Mouse (Mus musculus) urinary bladder, postnatal 10 days (tissue): ENCODE measurements around the gene Ptprd.

ENCODE experiments used
- DNase-seq: peaks from one replicate; pipeline ENCODE4 v3.0.0; 2022; ENCODE audit warnings: low spot score

The Ptprd gene

DNA sequence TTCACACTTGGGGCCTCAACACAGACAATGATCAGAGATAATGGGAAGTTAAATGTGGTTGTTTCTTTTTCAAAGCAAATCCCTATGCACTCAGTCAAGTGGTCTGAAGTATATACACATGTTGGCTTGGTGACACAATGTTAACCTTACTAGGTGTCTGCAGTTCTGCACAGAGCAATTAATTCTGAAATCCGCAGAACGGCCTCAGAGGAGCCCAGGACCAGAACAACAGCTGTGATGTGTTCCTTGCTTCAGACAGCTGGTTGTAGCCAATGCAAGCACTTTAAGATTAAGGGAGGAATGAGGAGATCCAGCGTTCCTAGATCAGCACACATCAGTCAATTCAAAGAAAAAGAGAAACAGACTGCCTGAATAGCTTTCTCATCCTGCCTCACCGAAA is 1891.9 kb downstream of the Ptprd start:
- no peak for DNase-seq

DNA sequence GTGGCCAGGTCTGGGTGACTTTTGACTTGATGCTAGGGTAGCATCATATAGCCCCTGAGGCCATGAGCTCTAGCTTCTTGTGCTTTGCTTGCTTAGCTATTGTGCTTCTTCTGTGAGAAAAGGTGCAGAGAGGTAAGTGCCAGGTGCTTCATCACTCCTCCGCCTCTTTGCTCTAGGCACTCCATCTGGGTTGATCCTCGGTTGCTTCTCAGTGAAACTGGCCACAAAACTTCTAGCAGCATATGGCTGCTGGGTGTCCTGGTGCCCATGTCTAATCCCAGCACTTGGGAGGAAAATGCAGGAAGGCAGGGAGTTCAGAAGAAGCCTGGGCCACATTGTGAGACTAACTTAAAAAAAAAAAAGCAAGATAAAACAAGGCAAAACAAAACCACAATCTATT is 1895.8 kb downstream of the Ptprd start:
- no peak for DNase-seq

DNA sequence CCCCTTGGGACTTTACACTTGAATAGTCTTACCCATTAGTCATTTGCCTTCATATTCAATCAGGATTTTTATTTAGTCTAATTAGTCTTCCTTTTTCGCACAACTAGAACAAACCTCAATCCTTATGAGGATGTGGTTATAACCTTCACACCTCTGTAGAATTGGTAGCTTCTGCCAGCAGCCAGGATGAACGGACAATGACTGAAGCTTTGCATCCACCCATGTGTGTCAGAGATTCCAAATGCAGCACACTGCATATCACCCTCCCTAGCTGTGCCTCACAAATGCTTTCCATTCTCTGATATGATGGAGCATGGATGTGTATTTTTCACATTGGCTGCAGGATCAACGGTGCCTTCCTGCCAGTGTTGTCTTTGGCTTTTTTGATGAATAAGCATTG is 1898.0 kb downstream of the Ptprd start:
- DNase-seq: no peak

DNA sequence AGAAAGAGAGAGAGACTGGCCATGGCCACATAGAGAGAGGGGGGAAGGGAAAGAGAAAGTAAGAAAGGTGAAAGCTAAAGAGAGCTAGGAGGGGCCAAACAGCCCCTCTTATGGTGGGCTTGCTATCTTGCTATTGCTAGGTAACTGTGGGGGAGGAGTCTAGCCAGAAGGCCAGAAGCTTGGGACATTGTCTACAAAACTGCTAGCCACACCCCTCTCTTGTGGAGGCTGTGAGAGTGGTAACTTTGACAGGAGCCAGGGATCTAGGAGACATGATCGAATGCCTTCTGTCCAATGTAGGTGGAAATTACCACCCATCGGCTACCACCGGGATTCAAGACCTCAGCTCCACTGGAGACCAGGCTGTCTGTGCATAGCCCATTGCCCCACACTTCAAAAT is 1899.2 kb downstream of the Ptprd start:
- DNase-seq: no peak

DNA sequence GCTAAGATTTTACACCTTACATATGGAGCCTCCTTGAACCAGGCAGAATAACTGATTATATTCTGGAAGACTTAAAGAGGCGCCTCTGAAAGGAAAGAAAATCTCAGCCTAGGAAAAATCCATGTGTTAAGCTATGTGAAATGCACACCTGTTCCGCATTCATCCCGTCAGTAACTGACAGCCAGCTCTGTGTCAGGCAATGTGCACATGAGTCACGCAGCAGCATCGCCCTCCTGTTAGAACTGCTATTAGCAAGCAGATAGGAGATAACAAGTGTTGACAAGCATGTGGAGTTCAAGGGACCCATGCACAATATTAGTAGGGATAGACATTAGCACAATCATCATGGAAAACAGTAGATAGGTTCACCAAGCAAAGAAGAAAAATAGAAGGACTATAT is 1905.8 kb downstream of the Ptprd start:
- no peak for DNase-seq

DNA sequence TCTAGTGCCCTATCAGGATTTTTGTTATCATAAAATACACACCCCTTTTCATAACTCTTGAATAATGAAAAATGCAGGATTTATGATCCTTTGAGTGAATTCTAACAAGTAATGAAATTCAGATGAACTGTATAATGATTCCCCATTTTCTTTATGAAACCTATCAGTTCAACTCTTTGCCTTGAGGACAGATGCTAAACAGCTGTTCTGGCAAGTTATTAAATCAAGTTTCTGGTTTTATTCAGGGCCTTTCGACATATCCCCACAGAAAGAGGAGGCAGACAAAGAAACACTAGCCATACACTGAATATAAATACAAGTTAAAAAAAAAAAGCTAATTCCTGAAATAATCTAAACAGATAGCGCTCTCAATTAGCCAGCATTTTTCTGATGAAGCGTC is 1914.4 kb downstream of the Ptprd start:
- no peak for DNase-seq

DNA sequence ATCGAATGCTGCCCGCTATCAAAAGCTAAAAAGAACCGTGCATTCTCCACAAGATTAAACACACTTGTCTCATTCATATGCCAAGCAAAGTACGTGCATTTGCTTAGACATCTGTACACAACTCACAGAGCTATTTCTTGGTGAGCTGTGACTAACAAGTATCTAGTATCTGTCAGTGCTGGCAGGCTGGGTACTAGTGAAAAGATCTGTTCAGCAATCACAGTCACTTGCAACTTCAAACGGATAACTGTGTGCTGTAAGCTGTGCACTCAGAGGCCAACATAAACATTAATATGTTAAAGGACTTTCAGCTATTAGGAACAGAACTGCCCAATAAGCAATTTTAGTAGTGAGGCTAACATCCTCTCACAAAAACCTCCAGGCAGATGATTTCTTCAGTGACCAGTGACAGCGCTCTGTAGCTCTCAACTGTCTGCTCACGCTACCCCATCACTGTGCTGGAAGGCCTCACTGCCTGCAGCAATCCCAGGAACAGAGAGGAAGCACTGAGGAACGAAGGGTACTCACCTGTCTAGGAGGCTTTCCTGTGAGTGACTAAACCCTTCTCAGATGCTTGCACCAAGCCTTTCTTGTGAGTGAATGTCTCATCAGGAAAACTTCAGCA is 1918.9 kb downstream of the Ptprd start:
- no peak for DNase-seq

DNA sequence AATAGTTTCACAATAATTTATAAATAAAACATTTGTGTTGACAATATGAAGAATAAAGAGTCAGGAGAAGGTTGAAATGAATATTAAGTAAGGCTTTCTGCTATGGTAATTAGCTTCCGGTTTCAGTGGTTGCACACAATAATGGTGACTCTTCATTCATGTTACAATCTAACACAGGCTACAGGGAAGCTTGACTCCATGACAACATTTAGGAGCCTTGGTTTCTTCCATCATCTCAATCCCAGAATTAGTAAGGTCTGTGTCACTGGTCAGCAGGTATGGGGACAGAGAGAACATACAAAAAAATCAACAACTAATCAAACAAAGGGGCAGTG is 1921.3 kb downstream of the Ptprd start:
- DNase-seq: no peak

DNA sequence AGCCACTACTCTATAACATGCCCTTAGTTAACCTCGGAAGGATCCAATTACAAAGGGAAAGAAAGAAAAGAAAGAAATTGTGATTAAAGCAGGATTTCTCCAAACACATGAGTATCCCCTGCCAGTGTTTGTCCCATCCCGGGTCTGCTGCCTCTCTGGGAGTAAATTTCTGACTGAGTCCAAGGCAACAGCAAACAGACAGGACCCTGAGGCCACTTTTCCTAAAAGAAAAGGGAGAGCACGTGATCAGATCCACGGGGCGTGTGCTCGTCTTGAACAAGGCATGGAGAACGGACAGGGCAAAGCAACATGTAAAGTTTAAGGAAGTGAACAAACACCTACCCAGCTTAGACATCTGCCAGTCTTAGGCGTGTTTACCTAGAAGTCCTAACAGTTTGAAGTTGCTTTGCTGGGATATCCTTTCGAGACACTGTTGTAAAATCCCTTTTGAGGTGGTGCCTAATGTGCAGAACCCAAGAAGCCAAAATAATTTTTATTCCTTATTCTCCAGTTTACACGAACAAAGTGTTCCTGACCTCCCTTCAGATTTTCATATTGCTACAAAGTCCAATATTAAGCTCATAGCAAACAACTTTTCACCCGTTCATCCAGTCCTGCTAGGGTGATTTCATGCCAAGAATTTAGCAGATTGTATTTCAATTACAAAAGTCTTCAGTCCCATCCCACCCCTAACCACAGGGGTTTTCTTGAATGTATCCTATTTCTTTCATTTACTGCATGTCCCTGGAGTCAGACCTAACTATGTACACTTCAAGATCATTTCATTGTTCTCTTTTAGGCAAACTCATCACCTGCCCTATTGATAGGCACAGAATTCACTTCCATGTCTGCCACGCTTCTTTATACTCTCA is 1921.9 kb downstream of the Ptprd start:
- DNase-seq: no peak

DNA sequence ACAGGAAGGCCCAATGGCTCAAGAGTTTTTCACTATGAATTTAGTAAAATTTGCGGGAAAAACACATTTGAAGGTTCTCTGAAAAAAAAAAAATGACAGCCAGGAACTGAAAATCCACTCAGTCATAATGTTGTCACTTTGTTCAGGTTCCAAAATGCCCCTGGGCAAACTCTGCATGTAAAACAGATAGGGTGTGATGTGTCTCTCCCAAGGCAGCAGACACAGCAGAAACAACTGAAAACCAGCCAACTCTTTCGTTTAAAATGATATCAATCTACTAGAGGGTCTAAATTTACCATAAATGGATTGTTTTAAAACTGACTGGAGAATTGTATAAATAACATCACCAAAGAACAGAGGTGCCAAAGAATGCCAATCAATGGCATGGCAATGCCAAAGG is 1925.7 kb downstream of the Ptprd start:
- no peak for DNase-seq

DNA sequence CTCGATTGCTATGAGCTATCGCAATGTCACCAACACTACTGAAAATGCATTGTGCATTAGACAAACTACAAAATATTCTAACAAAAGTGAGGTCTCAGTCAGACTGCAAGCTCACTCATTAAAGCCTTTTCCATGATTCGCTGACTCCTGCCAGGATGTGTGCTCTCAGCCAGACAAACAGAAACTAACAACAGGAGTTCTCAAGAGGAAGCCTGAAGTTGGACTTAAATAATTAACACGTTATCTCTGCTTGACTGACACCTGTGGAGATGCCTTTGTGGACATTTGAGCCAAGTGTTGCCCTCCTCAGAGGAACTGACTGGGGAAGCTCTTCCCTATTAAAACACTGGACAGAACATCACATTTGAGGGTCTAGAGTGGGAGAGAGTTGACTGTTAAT is 1928.9 kb downstream of the Ptprd start:
- DNase-seq: no peak

DNA sequence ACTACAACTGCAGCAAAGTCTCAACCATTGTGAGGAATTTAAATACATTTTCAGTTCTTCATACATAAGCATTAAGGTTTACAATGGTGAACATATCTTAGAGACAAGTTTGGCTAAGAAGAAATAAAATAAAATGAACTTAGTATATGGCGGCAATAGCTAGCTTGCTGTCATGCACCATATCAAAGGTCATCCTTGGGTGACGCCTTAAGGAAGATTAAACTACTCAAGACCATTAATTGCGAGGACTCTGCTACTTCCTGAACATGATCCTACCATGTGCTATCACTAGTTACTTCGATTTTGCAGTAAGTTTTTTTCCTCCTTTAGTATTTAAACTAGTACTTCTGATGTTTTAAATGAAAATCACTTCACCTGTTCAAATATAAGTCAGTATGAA is 1949.0 kb downstream of the Ptprd start:
- DNase-seq: no peak

DNA sequence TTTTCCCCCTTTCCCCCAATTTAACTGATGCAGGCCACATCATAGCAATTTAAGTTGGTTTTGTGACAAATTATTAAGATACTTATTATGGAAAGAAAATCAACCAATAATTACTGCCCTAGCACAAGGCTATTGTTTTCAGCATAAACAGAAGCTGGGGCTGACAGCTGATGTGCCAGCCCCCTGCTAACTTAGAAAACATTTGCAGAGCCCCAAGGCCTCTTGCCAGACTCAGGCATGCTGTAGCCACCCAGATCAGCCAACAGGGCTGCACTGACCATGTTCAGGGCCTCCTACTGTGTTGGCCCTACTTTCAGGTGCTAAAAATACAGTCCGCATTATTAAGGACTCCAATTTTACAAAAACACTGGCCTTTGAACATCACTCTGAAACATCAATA is 1951.1 kb downstream of the Ptprd start:
- no peak for DNase-seq

DNA sequence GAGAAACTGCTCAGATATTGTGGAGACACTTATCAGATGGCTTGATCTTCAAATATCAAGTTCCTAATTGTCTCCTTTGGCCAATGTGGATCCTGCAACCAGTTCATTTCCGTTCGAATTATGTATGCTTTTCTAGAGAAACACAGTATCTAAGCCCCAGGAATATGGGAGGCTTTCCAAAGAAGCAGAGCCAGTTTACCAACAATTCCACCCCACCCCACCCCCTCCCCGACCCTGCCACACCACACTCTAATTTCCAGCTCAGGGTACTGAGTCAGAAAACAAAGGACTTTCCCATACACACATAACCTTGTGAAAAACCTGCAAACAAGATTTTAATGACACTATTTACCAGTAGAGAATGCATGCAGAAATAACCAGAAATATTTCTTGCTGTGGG is 1951.5 kb downstream of the Ptprd start:
- no peak for DNase-seq

DNA sequence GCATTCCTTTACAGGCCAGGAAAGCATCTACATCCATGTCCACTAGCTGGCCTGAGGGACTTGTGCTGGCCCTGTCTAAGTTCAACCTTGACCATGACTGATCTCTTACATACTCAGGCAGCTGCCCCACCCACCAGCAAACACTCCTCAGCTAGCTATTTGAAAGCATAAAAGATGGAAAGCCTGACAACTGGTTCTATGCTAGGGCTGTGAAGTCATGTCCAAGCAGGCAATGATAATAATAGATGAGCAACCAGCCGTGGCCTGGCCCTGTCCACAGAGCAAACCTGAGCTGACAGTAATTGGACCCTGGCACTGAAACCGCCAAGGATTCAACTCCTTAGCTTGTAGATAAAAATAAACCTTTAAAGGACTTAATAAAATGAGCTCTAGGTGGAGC is 1952.1 kb downstream of the Ptprd start:
- DNase-seq: no peak

DNA sequence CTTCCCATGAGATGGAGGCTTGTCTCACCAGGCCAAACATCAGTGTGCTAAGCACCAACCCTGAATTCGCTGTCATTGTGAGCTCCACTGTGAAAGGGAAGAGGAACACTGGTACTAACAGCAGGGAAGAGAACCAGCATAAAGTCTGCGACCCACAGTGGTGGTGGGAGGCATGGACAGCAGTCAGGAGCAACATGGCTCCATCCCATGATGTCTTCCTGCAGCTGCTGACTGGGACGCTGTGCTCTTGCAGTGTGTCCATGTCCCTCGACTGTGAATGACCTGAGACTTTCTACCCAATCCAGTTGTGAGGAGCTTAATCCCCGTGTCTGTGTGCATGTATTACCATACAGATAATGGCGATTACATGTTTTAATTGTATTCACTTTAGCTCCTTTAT is 1967.4 kb downstream of the Ptprd start:
- no peak for DNase-seq

DNA sequence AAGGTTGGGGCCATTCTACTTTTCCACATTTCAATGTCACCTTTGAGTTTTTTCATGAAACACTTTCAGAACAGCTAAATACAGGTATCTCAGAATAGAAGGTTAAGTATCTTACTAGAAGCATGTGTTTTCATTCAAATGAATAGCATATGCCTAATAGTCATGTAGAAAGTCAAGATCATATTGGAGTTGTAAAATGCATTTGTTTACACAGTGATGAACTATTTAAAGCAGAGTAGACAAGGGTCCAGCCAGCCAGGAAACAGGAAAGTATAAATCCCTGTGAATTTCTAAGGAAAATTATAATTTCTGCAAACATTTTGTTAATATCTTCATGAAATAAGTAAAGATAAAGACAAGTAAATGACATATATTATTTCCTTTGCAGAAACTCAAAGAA is 1970.2 kb downstream of the Ptprd start:
- no peak for DNase-seq

DNA sequence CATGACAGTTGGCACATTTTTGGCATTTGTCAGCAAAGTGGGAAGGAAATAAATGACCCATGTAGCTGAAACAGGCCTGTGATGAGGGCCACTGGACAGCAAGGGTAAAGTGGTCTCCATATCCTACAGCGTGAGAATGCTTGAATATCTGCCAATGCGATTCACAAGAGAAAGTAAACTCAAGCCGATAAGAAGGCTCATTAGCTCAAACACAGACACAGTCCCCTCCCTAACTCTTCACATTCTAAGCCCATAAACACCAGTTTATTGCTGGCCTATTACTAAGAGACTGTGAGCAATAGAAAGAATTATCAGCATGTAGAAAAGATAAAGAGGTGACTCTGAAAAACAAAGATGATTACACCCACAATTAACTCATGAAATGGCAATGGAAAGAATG is 1970.6 kb downstream of the Ptprd start:
- no peak for DNase-seq

DNA sequence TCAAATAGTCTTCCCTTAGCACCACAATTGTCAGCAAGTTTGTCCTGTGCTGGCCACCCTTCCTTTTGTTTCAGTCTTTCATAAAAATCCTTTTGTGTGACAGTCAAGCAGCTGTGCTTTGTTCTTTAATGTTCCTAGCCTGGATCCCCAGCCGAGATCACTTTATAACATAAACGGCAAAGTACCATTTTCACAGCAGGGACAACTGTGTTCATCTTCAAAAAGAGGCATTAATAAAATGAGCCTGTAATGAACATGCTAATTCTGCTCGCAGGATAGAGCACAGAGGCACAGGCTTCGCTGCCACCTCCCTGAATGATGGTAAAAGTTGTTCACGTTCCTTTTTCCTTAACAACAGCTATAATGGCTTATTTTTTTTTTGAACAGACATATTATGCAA is 1972.7 kb downstream of the Ptprd start:
- no peak for DNase-seq

DNA sequence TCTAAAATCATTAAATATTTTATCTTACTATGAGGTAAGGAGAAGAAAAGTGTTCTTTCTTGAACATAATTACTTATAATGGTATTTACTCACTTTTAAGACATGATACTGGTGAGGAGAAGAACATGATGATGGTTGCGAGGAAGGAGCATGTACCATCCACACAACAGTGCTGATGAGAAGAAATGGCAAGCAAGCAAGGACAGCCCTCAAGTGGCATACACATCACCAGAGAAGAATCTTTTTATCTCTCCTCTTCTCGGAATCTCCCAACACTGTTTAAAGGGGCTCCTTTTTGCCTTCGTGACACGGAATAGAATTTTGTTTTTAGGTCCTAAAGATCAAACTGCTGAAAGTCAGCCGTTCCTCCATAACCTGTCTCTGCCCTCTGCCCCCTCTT is 1973.2 kb downstream of the Ptprd start:
- no peak for DNase-seq

DNA sequence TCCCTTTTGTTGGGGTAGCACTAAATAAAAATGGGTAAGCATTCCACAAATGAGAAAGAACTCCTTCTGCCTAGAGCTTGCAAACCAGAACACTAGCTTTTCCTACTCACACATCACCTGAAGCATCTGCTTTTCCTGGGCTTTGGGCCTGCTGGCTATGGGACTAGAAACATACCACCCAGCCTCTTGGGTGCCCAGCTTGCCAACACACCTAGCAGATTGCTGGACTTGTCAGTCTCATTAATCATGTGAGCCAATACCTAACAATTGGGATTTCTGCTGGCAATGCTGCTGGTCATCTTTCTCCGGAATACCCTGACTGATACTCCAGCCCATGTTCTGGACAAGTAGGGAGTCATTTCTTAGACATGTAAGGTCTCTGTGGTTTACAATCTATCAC is 1973.9 kb downstream of the Ptprd start:
- DNase-seq: no peak

DNA sequence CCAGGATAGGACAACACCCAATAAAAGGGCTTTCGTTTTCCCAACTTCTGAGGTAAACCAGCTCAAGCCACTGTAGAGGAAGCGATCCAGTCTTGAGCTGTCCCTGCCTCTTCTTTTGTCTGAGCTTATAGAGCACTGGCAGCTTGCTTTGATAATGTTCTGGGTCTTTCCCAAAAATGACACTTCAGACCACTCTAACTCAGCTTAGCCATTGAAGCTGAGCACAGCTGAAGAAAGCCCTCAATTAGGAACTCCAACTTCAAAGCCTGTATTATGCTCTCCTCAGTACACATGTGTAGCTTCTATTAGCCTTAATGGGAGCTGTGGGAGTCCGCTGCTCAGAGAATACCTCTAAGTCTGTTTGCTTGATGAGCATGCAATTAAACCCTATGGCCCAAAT is 1988.0 kb downstream of the Ptprd start:
- DNase-seq: no peak

DNA sequence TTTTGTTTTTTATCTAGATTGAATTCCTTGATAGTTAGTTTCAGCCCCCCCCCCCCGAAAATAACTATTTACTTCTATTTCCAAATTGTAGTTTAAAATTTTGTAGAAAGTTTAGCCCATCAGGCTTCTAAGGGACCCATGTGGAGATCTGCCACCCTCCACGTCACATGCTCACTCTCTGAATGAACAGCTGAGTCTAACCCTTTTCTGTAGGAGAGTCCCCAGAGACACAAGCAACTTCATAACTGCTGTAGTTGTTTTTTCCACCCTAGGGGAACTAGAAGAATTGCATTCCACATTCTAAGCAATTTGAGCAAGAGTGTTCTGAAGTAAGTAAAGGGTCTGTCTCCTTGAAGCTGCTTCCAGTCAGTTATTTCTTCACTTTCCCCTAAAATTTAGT is 1989.2 kb downstream of the Ptprd start:
- DNase-seq: no peak

DNA sequence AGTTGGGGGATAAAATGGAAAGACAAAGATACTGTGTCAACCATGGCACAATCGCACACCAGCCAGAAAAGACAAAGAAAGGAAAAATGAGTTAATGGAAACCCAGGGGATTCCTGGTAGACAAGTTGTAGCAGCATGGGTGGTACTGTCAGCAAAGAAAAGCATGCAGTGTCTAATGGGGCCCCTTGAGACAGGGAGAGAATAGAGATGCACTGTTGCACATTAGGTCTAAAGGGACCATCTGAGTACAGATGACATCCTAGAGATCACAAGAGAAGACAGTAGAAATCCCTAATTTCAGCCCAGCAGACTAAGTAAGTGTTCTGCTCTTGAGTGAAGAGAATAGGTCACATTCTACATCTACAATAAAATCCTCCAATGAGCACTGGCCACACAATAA is 1993.7 kb downstream of the Ptprd start:
- no peak for DNase-seq
